Mouse (Mus musculus) megakaryocyte-erythroid progenitor cell, adult 5 weeks (primary cell): ENCODE data around the gene Zmynd19. TPM values are rescaled to one million over a fixed set of nuclear protein-coding genes. Genes with fewer than 3 reads are reported as not detected.

Experiments used
- polyA plus RNA-seq: library from polyadenylated mRNA; stranded (reverse); fragments of >175 nt; gene quantifications from 2 replicates; pipeline ENCODE4 v1.2.3, GENCODE M21; 2012

The Zmynd19 gene
- polyA plus RNA-seq, result 11.1 and 13.2 TPM in 2 replicates

GRCm38 (mm10) chr2:24949421-24950188, at the start of gene Zmynd19:
Gene Zmynd19, plus strand, starts transcription at chr2:24949792.

GRCm38 (mm10) chr2:24918930-24919838, 30.4 kb upstream of the Zmynd19 start, which contains the start of gene Ehmt1:
Gene Ehmt1, minus strand, starts transcription at chr2:24919614.

GRCm38 (mm10) chr2:24935057-24935796, 14.4 kb upstream of the Zmynd19 start, which contains the start of gene Arrdc1:
Gene Arrdc1, minus strand, starts transcription at chr2:24935252.

GRCm38 (mm10) chr2:24962304-24963000, 12.9 kb downstream of the Zmynd19 start, which contains the start of gene Dph7:
Gene Dph7, plus strand, starts transcription at chr2:24962400.

GRCm38 (mm10) chr2:24974906-24975703, 25.5 kb downstream of the Zmynd19 start, which contains the start of gene Mrpl41:
Gene Mrpl41, minus strand, starts transcription at chr2:24975098.

GRCm38 (mm10) chr2:24975704-24976297, 26.2 kb downstream of the Zmynd19 start, which contains the start of gene Pnpla7:
Gene Pnpla7, plus strand, starts transcription at chr2:24976033.

Other genes starting within 250 kb of the Zmynd19 start
- gene Cacna1b, start 186.6 kb upstream of the Zmynd19 start, polyA plus RNA-seq, result 0.29 and 0.36 TPM in 2 replicates
- gene Ehmt1, start 30.2 kb upstream of the Zmynd19 start, polyA plus RNA-seq, result 81.3 and 86.0 TPM in 2 replicates
- 89.7 and 94.3 TPM in 2 replicates for gene Arrdc1, start 14.5 kb upstream of the Zmynd19 start, polyA plus RNA-seq
- gene Dph7, start 12.6 kb downstream of the Zmynd19 start, polyA plus RNA-seq, result 20.1 and 24.2 TPM in 2 replicates
- 47.1 and 48.8 TPM in 2 replicates for gene Mrpl41, start 25.3 kb downstream of the Zmynd19 start, polyA plus RNA-seq
- gene Pnpla7, start 26.2 kb downstream of the Zmynd19 start, polyA plus RNA-seq, result 11.5 and 13.6 TPM in 2 replicates
- 19.1 and 31.9 TPM in 2 replicates for gene Nsmf, start 104.6 kb downstream of the Zmynd19 start, polyA plus RNA-seq
- not detected in 2 replicates for gene Entpd8, start 130.5 kb downstream of the Zmynd19 start, polyA plus RNA-seq
- gene Noxa1, start 145.4 kb downstream of the Zmynd19 start, polyA plus RNA-seq, result 0.03 and 0.15 TPM in 2 replicates
- 4.1 and 6.7 TPM in 2 replicates for gene Nrarp, start 231.0 kb downstream of the Zmynd19 start, polyA plus RNA-seq
- gene Tor4a, start 247.1 kb downstream of the Zmynd19 start, polyA plus RNA-seq, result 8.8 and 14.5 TPM in 2 replicates